Mouse (Mus musculus) urinary bladder, postnatal 36 days (tissue): ENCODE data around the gene 6330409D20Rik.

Experiments used
- DNase-seq, 2 experiments: peaks; one replicate each; pipeline ENCODE4 v3.0.0; 2022; ENCODE audit warnings: low spot score in 2 of 2, mixed read lengths in 1 of 2

6330409D20Rik gene

DNA sequence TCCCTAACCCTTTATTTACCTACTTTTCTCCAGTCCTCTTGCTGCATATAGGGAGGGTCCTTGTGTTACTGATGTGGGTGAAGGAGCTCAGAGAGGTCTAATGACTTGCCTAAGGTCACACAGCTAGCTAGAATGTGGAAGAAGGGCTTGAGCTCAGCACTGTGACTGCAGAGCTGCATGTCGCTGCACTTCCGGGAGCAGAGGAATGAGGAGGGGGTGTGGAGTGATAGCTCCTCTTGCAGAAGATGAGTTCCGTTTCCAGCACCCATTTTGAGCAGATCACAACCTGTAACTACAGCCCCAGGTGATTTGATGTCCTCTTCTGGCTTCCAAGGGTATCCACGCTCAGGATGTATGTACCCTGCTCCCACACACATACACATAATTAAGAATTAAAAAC, 16.7 kb downstream of the 6330409D20Rik start:
- DNase-seq = no peak

DNA sequence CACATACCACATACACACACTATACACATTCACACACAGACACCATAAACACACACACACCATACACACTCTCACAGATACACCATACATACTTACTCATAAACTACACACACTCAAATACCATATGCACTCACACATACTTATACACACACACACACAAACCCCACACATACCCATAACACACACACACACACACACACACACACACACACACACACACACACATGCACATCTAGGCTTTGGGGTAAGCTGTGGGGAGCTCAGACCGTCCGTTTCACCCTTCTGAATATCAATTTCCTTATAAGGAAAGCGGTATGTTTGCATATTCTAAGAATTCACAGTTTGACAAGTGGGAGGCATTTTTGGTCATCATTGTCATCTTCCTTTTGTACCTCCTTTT, 18.2 kb downstream of the 6330409D20Rik start:
- no peak for DNase-seq

DNA sequence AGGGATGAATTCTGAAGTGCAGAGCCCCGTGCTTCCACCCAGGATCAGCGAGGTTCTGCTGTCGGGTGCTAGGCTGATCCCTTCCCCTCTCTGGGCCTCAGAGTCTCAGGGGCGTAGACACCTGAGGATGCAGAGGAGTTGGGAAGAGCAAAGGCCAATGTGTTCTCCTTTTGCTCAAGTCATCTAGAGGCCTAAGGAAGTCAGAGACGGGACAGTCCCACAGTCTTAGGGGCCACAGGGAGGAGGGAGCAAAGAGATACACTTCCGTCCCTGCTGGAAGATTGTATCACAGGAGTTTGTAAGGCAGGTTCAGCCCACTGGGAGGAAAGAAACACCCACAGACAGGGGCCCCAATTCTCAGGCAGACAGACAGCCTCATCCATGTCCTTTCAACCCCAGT, 18.8 kb downstream of the 6330409D20Rik start:
- no peak for DNase-seq

DNA sequence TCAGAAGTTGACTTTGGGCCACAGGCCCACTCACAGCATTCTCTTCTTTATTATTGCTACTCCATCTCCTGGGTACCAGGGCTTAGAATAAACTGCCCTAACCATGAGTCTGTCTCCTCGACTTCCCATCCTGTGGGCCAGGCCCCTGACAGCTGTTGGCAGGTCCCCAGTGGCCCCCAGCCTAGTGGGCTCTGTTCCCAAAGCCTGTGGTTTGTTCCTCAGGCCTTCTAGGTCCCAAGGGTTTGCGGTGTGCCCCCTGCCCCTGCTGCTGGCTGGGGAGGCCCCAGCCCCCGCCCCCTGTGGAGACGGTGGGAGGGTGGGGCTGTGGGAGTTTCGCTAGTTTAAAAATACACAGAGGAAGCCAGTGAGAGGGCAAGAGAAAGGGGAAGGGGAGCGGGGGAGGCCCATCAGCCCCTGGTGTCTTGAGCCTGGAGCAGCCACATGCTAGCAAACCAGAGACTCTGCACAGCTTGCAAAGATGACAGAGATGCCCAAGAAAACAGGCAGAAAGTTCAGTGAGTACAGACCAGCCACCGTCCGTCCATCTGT, 20.1 kb downstream of the 6330409D20Rik start, which contains the start of gene Sh2d3c:
Gene Sh2d3c, plus strand, starts transcription at position 375 of the 549 bp plus-strand sequence.
- no peak for DNase-seq

DNA sequence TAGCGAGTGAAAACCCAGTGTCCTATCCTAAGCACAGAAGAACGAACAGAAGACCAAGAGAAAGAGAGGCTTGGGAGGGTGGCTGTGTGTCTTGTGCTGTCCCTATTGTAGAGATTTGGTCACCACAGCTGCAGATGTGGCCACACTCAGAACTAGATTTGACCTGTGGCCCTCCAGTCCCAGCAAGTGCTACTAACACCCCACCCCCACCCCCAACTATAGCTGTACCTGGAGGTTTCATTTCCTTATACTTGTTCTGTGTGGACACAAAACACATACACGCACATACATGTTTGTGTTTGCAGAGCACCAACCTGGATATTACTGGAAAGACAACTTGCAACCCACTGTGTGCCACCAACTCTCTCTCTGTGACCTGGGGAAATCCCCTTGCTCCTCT, 20.8 kb downstream of the 6330409D20Rik start:
- DNase-seq = no peak

DNA sequence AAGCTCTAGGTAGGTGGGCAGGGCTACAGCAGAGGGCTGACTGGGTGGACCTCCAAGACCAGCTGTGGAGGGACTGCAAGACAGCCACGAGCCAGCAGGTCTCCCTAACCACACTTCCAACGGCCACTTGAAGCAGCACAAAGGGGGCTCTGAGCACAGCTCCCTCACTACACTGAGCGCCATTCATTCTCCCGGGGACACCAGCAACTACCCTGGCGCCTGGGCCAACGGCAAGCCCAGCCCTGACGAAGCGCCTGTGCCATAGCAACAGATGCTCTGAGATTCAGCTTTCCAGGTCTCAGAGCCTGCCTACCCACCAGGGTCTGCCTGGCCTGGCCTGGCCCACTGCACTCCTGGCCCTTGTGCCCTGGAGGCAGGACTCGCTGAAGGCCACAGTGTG, 22.1 kb downstream of the 6330409D20Rik start:
- DNase-seq = no peak

DNA sequence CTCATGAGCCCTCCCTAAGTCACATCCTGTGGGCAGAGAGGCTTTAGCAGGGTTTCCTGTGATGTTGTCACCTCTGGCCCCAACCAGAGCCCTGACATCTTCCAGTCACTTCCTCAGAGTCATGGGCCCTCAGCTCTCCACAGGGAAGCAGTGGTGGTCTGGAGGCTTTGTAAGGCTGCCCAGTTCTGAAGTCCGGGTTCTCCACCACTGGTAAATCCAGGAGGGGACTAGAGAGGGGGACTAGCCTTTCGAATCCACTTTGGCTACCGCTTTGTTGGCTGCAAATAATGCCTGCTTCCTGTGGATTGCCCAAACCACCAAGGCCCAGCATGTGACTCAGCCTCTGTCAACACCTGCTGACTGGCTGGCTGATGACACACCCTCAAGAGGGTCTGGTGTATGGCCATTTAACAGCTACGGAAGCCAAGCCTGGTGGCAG, 25.8 kb downstream of the 6330409D20Rik start:
- DNase-seq = peak in 1 of 2 experiments; percentile 43

DNA sequence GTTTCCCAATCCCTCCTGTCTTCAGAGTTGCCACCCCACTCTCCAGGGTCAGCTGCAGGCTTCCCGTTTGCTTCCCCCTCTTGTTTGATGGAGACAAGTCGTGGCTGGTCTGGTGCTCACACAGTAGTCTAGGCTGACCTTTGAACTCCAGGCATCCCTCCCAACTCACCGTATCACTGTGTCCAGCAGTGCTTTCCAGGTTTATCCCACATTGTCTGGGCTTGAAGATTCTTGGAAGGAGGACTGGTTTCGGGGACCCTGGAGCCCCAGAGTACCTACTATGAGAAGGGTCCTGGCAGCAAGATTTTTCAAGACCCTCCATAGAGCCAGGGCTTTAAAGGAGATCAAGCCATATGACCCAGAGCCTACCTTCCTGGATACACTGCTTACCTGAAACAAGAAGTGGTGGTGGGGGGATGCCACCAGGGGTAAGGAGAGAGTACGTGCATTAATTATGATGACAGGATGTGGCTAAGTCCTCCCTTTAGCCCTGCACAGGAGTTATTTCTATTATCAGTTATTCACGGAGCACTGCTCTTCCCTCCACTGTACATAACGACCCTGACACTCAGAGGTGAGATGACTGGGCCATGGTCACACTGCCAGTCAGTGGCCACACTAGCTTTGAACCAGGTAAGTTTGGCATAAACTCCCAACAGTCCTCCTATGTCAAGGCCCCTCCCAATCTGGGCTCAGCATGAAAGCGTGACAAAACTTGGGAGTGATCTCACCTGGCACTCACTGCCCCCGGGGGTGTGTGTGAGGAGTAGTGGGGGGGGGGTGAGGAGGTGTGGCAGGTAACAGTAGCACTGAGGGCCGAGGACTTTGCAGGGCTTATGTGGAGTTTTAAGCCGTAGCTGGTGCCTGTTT, 26.5 kb downstream of the 6330409D20Rik start:
- DNase-seq = no peak

DNA sequence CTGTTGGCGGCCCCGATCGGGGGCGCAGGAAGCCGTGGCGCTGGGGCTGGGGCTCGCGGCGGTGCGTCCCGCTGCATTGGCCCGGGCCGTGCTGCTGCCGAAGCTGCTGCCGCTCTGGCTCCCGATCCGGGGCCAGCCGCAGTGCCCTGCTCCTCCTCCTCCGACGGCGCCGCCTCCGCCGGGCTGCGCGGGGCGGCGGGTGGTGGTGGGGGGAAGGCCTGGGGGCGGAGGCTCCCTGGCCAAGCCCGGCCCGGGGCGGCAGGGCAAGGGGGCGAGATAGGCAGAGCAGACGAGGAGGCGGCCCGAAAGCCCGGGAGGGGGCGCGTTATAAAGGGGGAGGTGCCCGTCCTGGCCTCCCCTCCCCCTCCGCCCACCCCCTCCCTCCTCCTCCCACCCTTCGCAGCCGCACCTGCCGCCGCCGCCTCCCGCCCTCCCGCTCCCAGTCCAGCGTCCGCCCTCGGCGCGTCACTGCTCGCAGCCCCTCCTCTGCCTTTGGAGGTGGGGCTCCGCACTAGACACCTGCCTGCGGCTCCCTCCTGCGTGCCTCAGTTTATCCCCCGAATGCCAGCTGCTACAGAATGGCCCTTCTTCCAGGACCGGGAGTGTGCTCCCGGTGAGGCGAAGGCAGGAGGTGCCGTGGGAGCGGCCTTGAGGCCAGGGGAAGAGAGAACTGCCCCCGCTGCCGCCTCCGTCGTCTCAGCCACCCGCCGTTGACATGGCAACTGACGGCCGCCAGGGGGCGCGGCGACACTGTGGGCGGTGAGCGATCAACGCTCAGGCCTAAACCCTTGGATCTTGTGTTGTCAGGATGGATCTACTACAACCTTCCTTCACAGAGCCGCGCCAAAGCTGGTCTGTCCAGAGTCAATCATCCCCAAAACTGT, 27.6 kb downstream of the 6330409D20Rik start, which contains the start of gene Cdk9:
Gene Cdk9, minus strand, starts transcription at position 143 of the 884 bp plus-strand sequence.
- peak; percentile 91 to 93 for DNase-seq

DNA sequence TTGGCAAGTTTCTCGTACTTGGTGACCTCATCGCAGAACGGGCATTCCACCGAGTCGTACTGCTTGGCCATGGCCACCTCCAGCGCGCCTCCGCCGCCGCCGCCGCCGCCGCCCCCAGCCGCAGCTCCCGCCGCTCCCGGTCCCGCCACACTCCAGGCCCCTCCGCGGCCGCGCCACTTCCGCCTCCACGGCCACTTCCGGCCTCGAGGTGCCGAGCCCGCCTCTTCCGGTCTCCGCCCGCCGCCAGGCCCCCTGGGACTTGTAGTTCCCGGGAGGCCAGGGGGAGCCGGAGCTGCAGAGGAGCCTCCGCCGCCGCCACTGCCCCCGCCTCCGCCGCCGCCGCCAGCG, 28.3 kb downstream of the 6330409D20Rik start:
- peak; percentile 94 for DNase-seq

DNA sequence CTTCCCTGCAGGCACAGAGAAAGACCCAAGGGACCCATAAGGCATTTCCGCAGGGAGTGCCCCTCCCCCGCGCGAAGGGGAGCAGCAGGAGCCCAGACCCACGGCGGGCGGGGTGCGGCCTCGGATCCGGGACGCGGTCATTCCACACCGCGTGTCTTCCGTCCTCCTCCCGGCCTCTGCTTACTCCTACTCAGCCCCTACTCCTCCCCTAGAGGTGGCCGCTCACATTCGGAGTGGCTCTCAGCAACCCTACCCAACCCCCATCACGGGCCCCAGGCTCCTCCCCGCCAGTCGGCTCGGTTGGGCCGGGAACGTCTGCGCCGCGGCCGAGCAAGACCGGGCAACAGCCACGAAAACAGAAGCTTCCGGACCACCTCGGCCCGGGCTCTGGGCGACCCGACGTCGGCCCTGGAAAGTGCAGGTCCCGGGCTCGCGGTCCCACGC, 28.7 kb downstream of the 6330409D20Rik start:
- DNase-seq = peak; percentile 66 to 72

DNA sequence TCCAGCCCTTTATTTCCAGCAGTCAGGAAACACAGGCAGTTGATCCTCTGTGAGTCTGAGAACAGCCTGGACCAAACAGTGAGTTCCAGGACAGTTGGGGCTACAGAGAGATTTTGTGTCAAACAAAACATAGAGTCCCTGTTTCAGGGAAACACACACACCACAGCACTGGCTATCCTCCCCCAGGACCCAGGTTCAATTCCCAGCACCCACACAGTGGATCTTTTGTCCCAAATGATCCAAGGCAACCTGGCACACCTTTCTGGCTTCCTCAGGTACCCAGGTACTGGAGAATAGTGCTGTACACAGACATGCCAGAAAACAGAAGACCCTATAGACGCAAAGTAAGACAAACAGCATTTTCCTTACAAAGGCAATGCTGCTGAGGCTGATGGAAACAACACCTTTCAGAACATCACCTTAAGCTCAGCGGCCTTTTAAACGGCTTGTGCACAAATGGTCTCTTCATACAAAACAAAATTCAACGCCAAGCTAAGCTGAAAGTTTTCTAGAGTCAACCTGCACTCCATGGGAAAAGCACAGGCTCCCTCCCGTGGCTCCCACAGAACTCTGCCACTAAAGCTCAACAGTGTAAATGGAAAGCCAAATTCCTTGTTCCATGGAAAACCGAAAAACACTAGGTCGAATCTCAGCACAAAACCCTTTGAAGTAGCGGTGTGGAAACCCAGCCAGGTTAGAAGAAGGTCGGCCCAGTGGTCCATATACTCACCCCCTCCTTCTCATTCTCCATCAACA, 29.3 kb downstream of the 6330409D20Rik start:
- DNase-seq = no peak

DNA sequence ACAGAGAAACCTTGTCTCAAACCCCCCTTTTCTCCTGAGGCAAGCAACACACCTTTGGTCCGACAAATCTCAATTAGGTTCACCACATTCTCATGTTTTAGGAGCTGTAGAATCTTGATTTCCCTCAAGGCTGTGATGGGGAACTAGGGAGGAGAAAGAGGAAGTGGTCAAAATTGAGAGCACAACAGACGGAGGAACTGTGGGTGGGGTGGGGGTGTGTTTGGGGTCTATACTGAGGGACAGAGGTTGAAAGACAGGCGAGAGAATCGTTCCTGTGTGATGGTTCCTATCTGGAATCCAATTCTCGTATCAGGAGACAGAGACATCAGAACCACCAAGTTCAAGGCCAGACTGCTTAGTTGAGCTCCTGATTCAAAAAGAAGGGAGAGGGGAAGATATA, 30.4 kb downstream of the 6330409D20Rik start:
- DNase-seq = no peak

DNA sequence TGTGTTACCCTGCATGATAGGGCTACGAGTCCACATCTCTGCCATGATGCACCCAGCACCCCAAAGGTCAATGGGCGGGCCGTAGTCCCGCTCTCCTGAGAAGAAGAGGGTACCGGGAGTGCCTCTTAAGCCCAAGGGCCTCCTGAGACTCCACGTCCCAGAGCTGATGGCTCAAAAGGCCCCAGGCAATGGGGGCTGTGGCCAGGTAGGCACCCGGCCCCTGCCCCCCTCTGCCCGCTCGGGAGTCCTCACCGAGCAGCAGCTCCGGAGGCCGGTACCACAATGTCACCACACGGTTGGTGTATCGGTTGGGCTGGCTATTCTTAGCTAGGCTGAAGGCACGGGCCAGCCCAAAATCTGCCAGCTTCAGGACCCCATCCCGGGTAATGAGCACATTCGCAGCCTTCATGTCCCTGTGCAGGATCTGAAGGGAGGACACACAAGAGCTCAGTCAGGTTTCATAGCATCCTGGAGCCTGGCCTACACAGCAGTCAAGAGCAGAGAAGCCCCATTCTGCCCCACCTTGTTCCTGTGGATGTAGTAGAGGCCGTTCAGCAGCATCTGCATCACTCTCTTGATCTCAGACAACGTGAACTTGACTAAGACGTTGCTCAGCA, 31.2 kb downstream of the 6330409D20Rik start:
- DNase-seq = no peak

DNA sequence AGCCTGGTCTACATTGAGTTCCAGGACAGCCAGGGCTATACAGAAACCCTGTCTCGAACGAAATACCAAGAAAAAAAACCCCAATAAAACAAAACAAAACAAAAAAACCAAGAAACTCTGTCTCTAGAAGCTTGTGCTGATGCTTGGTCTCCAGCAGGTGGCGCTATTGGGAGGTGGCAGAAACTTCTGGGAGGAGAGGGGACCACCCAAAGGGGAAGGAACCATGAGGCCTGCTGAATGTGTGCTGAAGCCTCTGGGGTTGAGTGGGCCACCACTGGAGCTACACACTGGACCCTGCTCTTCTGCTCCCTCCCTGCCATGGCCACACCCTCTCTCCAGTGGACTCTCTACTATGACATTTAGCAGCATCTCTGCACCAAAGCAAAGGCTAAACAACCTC, 32.2 kb downstream of the 6330409D20Rik start:
- no peak for DNase-seq

DNA sequence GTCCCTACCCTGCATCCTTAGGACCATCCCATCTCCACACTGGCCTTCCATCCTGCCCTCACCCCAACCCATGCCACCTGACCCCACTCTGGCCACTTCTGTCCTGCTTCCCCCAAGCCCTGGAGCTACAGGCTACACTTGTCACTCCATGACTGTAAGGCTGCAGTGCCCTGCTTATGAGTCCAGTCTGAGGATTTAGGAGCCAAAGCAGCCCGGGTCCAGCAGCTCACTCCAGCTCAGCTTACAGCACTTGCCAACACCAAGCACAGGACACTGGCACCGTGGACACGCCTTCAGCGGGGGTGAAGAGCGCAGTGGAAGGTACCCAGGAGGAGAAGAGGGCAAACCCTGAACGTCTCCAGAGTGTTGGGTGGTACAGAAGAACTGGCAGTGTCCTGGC, 33.8 kb downstream of the 6330409D20Rik start:
- no peak for DNase-seq

DNA sequence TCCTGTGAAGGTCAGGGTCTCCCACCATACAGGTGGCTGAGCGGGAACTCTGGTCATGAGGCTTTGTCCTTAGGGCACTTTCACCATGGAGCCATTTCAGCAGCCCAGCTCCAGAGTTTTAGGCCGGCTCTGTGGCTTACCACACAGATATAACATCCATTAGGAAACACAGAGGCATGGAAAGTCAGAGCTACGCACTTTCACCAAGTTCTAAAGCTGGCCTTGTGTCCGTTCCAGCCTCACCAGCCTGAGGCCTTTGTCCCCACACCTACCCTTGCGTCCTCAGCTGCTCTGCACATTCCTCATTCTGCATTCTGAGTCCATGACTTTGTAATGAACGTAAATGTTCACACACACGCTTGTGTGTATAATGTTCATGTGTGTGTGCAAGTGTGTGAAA, 35.8 kb downstream of the 6330409D20Rik start:
- DNase-seq = no peak

DNA sequence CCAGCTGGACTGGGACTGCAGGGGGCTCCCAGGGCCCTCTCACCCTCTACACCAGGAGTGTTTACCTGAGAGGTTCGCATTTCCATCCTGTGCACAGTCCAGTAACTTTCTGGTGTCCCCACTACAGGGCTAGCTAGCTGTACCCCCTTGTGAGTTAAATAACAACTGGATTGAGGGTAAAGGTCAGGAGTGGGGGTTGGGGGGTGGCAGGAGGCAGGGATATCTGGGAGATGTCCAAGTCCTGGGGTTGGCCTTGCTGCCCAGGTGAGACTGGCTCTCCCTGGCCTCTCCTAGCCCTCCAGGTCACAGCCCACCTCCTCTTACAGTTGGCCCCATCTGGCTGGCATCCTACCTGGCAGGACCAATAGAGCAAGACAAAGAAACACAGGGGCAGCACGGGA, 36.8 kb downstream of the 6330409D20Rik start, which contains the start of gene Fpgs:
Gene Fpgs, minus strand, starts transcription at position 125 of the 401 bp plus-strand sequence.
- no peak for DNase-seq

DNA sequence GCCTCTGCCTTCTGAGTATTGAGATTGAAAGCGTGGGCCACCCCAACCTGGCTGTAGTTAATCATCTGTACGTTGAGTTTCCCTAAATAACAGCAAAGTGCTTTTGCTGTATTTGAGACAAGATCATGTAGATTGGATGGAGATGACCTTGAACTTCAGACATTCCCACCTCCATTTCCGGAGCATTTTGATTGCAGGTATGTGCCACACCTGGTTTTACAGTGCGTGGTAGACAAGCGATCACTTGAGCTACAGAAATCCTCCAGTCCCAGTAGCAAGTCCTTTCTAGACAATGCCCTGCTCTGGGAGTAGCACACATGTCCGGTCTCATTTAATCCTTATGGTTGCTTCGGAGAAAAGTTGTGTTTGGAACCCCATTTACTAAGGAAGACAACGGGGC, 37.8 kb downstream of the 6330409D20Rik start:
- no peak for DNase-seq

DNA sequence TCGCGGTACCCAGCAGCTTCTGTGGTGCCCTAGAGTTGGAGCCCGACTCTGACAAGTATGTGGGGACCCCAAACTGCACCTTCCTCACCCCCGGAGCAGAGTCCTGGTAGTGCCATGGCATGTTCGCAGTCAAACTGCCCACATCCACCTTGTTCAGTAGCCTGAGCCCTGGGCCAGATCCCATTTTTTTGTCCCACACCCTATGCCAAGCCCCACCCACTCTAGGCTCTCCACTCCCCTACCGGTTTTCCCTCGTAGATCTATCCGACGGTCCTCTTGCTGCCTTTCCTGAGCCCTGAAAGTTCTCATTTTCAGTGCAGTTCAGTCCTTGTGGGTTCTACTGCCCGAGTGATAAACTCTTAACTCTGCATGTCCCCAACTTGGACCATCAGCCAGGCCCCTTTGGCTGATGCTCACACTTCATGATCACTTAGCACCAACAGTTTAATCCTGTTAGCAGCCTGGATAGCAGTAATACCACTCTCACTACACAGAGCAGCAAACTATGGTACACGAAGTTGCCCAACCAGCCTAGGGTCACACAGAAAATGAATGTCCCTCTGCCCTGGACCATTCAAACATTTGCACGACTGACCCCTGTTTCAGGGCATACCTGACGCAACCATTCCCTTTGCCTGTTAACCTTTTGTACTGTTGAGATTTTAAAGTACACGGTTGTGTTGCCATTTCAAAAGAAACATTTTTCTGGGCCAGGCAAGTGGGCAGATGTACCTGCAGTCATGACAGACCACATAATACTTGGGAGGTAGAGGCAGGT, 39.7 kb downstream of the 6330409D20Rik start:
- no peak for DNase-seq
